Mouse (Mus musculus): ENCODE results near the gene Dusp7.

DNA sequence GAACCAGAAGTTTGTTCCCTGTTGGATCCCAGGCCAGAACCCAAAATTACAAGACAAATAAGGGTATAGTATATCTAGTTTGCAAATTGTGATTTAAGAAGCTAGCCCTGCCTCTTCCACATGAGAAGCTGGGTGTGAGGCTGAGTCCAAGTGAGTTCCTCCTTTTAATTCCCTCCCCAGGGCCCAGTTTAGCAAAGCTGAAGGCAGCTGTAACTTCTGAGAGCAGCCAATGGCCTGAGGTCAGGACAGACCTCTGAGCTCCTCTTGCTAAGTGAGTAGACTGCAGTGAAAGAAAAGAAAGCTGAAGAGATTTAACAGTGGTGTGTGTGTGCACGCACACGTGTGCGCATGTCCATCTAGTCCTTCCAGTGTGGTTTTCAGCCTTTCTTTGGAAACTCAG lies 45.9 kb upstream of the Dusp7 start:
- no peak for TF ChIP-seq CTCF (IDR thresholded peaks at IDR 0.05; ENCODE audit: control insufficient read depth, insufficient read depth, insufficient read length)
- TF ChIP-seq FOSL1 (IDR thresholded peaks at IDR 0.05; ENCODE audit: insufficient read depth, low read length, poor library complexity, severe bottlenecking): no peak
- TF ChIP-seq MYOG (IDR thresholded peaks at IDR 0.05; ENCODE audit: control insufficient read depth, extremely low read depth, insufficient read length): no peak
